Mouse (Mus musculus) spleen, postnatal 4 days (tissue): ENCODE data around the gene Flna.

Experiments used
- DNase-seq, 2 experiments: peaks; one replicate each; pipeline ENCODE4 v3.0.0; 2022; ENCODE audit warnings: low spot score in 2 of 2

The Flna gene

DNA sequence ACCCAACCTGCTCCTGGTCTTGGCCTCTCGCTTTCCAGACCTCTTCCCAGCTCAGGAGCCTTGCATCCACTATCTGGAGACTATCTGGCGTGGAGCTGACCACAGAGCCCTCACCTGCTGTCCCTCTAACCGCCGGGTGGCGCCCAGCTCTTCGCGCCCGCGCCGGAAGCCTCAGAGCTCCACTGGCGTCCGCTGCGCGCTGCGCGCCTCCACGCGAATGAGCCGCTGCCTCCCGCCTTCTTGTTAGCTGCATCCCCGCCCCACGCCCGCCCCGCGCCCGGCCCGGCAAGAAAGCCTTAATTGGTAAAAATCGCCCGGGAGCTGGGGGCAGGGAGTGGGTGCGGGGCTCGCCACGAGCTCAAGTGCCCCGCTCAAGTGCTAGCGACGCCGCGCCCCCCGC lies at the start of gene Flna:
Gene Flna (minus strand): TSS at position 206 of the 400 bp plus-strand sequence.
- DNase-seq = peak; percentile 58 to 83

DNA sequence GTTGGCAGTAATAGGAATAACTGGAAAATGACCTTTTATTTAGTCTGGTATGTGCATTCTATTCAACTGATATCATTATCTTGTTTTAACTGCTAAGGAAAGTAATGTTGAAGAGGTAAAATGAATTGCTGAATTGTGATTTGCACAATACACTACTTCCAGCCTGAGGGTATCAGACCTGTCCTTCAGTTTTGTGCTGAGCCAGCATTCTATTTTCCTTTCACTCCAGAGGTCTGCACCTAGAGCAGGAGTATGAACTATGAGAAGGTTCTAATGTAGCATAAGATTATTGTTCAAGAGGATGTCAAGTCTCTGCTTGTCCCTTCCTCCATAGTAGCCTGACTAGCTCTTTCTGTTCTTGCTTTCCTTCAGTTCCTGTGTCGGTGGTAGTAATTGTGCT lies 48.7 kb upstream of the Flna start:
- no peak for DNase-seq

DNA sequence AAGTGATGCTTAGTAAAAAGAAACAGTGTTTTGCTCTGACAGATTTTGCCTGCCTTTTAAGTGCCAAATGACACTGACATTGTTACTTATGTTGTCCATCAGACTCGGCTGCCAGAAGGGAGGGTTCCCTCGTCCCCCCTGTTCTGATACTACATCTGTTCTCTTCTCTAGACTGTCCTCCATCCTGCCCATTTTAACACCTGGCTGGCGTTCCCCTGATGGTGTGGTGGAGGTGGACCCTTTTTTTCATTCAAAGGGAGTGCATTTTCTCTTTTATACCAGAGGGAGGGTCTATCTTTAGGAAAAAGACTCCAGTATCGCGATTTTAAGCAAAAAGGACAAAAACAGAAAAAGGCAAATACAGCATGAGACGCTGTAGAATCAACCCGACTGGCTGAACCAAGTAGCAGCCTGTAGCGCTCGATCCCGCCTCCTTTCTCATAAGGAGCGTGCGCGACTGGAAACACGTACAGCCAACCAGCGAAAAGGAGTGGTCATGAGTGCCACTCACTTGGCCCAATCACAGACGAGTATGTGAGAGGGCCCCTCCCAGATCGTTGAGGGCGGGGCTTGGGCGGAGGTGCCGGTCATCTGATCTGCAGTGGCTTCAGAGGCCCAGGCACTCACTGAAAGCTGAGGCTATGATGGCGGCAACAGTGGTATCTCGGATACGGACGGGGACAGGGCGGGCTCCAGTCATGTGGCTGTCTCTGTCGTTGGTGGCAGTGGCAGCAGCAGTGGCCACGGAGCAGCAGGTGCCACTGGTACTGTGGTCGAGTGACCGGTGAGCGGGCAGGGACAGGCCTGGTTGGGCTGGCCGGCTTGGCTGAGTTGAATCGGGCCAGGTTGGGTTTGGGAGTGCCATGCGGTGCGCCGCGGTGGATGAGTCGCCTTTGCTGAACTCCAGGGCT lies 47.2 kb upstream of the Flna start, which contains the start of gene Atp6ap1:
Gene Atp6ap1 (plus strand): TSS at position 560 of the 911 bp plus-strand sequence.
- DNase-seq = peak; percentile 94

DNA sequence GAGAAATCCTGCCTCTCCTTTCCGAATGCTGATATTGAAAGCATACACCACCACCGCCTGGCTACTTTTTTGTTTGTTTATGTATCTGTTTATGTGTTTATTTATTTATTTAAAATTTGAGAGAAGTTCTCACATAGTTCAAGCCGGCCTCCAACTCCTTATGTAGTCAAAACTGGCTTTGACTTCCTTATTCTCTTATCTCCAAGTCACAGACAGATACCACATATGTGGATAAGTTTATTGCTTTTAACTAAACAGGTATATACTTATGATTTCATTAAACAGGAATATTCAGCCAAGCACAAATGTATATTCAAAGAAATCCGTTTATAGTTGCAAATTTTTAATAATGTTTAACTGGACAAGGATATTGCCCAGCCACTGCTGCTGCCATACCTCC lies 43.8 kb upstream of the Flna start:
- no peak for DNase-seq

DNA sequence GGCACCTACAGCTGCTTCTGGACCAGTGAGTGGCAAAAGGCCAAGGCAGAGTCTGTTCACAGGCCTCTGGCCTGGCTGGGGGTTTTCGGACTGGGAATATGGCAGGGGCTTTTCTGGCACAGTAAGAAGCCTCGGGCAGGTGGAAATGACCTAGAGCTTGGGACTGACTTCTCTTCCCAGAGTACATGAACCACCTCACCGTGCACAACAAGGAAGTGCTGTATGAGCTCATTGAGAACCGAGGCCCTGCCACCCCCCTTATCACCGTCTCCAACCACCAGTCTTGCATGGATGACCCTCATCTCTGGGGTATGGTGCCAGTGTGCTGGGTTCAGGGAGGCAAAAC lies 33.4 kb upstream of the Flna start:
- no peak for DNase-seq

DNA sequence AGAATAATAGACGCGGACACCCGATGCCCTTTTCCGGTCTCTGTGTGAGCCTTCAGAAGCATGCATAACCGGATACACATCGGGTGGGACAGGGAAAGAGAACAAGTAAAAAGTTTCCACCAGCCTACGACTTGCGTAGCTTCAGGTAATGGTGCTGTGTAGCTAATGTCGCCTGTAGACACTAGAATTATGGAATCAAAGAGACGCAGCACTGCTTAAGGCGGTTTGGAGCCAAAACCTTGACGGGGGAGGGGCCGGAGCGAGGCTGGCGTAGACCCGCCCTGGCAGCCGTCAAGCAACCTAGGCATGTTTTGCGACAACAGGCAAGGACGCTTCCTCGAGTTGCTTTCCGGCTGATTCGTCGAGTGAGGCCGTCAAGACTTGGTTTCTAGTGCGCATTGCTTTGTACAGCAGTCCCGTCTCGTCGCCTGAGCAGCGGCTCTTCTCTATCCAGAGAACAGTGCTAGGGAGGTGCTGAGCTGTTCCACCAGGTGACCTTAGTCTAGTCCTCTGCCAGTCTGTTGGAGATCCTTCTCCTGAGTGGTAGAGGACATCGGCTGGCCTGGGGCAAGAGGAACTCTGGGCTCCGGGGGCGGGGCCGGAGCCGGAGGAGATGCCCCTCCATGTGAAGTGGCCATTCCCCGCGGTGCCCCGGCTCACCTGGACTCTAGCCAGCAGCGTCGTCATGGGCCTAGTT lies 32.9 kb upstream of the Flna start:
- DNase-seq = peak; percentile 86 to 90

DNA sequence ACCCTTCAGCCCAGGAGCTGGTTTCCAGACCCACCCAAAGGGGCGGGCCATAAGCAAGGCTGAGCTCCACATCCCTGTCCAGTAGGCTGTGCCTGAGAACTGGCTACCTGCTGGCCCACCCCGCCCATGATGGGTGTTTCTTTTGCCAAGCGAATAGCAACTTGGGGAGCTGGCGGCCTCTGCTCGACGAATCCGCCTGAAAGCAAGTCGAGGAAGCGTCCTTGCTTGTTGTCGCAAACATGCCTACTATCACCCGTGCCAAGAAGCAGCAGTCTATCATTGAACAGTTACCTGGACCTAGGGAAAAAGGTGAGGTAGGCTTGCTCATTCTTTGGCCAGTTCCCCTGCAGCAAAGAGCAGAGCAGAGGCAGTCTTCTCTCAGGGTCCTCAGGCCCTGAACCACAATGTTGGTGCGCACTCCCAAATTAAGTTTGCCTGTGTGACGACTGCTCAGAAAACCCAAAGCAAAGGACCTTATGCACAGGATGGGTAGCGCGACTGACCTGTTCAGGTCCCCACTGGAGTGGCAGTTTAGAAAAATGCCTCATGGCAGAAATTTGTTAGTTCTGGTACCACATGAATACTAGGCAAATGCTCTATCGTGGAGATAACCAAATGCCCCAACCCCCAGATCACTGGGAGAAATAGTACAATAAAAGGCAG lies 32.2 kb upstream of the Flna start, which contains the start of the genes Taz and Dnase1l1:
Gene Taz (plus strand): TSS at position 181 of the 663 bp plus-strand sequence.
Gene Dnase1l1 (minus strand): TSS at position 606 of the 663 bp plus-strand sequence.
- DNase-seq = peak; percentile 79 to 85

DNA sequence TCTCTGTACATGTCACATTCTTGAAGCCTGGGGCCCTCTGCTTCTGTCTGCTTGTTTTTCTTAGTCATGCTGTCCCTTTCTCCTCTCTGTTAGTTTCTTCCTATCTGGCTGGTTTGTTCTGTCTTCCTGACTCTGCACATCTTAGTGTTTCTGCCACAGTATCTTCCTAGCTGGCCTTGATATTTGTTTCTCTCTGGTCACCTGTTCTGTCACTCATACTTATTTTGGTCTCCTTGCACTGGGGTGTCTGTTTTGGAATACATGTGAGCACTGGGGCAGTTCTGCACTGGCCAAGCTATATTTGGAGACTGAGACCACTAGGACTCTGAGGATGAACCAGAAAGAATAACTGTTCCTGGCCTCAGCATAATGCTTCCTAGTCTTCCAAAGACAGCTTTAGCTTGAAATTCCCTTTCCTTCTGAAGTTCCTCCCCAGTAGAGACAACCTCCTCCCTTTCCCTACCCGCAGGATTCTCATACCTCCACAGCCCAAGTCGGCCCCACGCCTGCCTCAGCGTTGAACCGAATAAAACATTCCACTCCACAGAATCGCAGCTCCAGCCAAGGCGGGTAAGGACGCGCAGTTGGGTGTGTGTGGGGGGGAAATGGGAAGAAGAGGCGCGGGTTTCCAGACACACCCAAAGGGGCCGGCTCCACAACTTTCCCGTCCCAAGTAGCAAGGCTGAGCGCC lies 31.6 kb upstream of the Flna start:
- DNase-seq = no peak

DNA sequence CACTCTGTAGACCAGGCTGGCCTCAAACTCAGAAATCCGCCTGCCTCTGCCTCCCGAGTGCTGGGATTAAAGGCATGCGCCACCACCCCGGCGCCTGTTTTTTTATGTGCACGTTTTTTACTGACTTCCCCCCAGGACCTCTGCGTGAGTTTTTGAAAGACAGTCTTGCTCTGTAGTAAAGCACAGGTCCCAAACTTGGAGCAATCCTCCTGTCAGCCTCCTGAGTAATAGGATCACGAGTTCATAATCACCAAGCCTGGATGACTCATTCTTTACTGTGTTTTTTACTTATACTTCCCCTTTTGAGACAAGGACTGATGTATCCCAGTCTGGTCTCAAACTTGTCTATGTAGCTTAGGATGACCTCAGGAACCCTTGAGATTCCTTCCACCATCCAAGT lies 28.3 kb upstream of the Flna start:
- DNase-seq = no peak

DNA sequence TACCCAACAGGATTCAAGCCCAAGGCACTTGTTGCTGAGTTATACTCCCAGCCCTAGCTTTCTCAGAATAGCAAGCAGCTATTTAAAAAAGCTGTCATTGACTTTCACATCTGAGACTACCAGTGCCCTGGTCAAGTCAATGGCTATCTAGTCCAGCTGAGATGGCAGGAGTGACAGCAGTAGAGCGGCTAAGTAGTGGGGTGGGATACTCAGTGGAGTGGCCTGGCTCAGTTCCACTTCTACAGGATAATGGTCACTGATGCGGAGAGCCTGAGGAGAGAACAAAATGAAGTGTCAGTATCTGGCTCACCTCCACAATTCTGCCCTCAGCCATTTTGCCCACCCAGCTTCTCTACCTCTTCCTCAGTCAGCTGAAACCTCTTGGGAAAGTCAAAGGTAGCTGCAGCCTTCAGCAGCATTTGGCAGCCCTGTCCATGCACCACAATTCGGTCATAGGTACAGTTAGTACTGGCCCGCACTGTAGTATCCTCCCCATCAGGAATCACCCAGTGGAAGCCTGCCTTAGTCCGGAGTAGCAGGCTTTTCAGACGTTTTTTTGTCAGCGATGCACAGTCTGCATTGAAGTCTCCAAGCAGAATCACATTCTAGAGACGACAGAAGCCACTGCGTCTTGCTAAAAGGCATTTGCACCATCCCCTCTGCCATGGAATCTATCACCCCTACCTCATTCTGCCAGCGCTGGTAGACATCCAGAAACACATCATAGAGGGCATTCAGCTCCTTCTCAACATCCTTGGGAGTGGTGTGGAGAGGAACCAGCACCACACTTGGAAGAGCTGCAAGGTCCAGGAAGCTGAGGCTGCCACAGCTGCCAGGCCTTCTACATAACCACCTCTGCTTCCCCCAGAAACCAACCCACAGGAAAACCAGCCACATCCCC lies 24.1 kb upstream of the Flna start:
- no peak for DNase-seq

DNA sequence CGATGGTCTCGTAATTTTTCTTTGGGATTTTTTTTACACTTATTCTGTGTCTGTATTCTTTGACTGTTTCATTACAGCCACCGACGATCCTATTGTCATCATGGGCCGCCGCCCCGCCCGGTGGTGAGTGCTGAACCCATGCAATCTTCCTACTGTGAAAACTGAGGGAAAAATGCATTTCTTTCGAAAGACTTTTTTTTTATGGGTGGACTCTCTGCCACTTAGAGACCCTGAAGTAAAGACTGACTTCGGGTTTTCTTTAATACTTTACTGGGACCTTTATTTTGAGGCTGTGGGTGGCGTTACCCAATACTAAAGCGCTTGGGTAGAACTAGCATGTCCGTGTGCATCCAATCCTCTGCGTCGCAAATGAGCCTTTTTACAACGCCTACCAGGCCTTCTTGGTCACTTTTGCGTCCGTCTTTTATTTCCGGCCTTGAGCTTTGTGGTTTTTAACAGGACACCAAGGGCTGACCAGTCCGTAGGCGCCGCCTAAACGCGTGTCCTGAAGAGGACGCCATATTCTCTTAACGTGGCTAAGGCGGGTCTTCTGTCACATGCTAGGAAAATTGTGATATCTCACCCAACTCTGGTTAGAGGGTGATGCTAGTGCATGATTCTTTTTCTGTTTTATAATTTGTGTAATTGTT lies 21.4 kb upstream of the Flna start:
- DNase-seq = peak in 1 of 2 experiments; percentile 17

DNA sequence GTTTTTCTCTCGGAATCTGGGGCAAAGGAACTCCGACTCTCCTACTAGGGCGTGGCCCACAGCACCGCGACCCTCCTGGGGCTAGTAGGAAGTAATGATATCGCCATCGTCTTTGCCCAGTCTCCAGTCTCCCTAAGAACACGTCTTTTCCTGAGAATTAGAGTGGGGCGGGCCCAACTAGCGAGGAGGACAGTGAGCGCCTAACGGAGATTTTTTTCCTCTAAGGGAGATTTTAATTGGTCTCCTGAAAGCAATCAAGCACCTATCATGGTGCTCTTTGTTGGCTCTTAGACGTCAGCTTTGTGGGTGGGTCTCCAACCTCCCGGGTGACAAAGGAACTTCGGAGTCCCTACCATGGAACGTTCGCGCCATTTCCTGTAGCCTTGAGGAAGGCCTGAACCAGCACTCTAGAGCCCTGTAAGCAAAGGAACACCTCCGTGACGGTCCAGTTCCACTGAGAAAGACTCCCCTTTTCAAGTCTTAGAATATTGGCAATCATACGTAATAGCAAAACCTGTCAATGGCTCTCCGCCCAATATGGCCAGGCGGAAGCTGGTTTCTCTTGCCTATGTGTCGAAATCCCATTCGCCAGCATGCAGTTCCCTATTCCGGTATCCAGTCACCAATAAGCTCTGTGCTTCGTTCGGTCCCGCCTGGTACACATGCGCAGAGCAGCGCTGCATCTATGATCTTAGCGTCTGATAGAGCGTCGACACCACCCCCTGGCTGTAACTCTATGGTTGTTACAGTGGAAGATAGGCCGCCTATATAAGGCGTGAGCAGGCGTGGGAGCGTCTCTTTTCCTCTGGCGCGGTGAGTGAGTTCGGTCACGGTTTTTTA lies 20.7 kb upstream of the Flna start, which contains the start of gene Rpl10:
Gene Rpl10 (plus strand): TSS at position 751 of the 840 bp plus-strand sequence.
- DNase-seq = peak; percentile 89 to 92

DNA sequence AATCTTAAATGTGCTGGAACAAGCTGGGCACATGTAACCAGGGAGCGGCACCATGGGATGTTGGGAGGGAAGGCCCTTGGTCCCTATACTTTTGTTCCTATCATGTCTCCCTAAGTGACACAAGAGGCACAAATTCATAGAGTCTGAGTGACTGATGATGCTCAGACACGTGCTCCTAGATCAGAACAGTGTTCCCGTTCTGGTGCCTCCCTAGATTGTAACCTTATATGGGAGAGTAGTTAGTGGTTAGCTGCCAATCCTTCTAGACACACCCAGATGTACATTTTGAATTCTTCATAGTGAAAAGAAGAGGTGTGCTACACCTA lies 20.1 kb upstream of the Flna start:
- DNase-seq = no peak

DNA sequence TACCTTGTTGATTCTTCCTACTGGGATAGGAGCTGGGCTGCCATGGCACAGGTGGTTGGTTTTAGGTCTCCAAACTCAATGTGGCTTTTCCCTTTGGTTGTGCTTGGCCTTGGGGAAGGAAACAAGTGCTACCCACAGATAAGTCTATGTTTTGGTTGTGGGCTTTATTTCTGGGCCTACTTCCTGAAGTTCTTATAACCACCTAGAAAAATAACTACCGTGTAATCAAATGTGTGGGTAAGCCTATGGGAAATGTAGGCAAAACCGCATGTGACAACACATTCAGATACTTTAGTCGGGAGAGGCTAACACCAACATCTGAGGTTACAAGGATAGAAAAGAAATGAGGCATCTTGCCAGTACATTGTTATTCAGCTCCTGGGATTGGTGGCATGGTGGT lies 8.1 kb upstream of the Flna start:
- DNase-seq = no peak

DNA sequence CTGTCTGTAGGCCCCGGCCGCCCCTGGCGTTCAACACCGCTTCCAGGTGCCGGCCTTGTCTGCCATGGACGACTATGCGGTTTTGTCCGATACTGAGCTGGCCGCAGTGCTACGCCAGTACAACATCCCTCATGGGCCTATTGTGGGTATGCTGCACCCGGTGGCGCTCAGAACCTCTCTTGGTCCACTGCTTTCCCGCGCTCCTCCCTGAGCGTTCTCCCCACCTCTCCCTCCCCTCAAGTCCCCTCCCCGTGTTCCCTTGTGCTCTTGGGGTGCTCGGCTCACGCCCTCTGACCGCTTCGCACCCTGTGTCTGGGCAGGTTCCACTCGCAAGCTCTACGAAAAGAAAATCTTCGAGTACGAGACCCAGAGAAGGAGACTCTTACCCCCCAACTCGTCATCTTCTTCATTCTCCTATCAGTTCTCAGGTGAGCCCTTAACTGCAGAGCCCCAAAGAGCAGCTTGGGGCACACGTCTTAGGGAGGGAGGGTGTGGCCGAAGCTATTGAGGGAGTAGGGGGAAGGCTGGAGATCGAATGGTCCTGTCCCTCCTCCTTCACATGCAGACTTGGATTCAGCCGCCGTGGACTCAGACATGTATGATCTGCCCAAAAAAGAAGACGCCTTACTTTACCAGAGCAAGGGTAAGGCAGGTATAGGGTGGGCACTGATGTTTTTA lies 5.4 kb upstream of the Flna start:
- DNase-seq = no peak

DNA sequence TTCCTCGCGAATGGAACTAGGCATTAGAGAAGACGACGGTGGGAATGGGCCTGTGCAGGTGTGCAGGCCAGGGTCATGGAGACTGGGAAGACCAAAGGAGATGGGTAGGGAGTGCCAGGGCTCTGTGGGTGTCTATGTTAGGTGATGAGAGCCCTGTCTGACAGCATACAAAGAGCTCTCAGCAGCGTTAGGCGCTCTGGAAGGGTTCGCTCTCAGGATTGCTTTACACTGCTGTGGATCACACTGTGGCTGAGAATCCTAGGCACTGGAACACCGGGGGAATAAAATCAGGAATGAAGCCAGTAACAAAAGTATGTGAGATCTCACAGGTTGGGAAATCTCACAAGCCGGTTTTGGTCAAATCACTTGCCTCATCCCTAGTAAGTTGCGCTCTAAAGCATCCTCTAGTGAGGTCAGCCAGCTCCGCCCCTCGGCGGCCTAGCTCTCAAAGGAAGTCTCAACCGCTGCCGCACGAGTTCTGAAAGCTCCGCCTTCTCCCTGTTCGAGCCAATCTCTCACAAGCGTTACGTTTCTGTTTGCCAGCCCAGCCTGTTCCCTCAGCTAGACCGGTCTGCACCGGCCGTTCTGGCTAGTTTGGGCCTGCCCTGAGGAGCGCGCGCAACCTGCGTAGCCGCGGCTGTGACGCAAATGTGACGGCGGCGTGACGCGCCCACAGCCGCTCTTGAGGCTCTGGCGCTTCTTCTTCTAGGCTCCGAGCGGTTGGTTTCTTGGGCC lies 4.7 kb upstream of the Flna start, which contains the start of gene Emd:
Gene Emd (plus strand): TSS at position 535 of the 735 bp plus-strand sequence.
- DNase-seq = peak; percentile 86 to 90

DNA sequence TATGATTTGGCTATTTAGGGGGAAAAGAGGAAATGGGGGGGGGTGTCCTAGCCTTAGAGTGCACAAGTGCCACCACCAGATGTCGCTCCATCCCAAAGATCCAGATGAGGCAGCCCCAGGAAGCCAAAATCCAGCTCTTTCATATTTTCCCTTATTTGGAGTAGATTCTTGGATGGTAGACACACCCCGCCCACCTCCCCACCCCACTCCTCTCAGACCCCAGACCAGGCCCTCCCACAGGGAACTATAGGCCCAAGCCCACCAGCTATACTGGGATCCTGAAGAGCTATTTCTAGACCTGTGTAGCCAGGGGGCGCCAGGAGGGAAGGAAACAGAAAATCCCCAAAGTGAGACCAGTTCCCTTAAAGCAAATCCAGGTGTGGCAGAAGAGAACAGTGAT lies 969 bp downstream of the Flna start:
- DNase-seq = peak; percentile 42 to 80

DNA sequence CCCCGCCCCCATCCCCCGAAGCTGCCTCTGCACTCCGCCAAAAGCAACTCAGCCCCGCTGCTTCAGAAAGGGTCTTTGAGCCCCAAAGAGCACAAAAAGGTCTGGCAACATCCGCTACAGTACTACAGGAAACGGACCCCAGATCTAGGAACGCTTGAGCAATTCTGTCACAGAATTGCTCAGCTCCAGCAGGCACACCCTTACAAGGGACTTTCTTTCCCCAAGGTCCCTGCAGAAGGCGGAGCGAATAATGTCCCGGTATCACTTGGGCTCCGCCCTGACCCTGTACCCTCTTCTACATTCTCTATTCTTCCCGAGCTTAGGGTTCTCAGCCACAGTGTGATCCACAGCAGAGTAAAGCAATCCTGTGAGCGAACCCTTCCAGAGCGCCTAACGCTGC lies 2.9 kb downstream of the Flna start:
- peak in 1 of 2 experiments; percentile 24 for DNase-seq
